Mouse (Mus musculus): ENCODE results near the gene Slx1b.
"Not testable (repeated sequence)": the region's sequence is repeated elsewhere in the genome, so short reads cannot be mapped to it uniquely, and the experiment has no call there.

Gene Slx1b

DNA sequence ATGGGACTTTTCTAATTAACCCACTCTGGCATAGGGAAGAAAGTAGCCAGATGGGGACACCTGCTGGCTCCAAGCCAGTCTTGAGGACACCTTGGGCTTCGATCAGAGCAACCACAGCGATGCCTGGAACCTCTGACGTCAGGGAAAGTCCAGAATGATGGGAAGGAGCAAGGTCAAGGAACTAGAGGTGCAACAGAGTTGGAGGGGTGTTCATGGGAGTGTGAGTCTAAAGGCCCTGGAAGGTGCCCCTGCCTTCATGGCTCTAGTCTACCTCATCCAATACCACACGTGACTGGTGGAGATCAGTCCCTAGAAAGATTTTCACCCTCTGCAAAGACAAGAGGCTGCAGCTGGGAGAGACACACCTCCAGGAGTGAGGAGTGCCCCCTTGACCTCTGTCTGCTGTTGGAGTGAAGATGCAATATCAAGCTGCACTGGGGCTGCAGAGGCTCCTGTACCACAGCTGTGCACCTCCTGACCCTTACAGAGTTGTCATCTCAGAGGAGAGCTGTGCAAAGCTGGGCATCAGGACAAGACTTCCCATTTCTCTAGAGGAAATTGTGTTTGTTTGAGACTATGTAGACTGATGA, 18.9 kb downstream of the Slx1b start:
- DNase-seq (ENCODE audit: low read depth) = no peak

- no peak for DNase-seq (ENCODE audit: low read depth)
These were observed 19.4 kb downstream of the Slx1b start, which contains the start of gene Sult1a1 for GRCm38 (mm10) chr7:126676207-126676606. Gene Sult1a1, minus strand, starts transcription at chr7:126676432.

GRCm38 (mm10) chr7:126675104-126675503, 20.5 kb downstream of the Slx1b start:
- DNase-seq (ENCODE audit: low read depth) = no peak

- DNase-seq (ENCODE audit: low read depth) = no peak
These were observed 23.5 kb downstream of the Slx1b start for GRCm38 (mm10) chr7:126672111-126672510.

DNA sequence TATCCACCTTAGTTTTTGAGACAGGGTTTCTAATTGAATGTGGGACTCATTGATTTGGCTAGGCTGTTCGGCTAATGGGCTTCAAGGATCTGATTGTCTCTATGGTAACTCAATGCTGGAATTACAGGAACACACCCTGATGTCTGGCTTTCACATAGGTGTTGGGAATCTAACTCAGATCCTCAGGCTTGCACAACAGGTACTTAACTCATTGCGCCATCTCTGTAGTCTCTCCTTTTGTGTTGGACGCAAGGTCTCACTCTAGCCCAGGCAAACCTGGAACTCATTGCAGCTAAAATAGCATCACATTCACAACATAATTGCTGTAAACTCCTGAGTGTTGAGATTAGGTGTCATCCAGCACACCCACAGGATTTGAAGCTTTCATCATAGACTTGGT, 25.4 kb downstream of the Slx1b start:
- DNase-seq (ENCODE audit: low read depth) = no peak

- DNase-seq (ENCODE audit: low read depth) = no peak
These were observed 27.1 kb downstream of the Slx1b start for GRCm38 (mm10) chr7:126668452-126668851.

GRCm38 (mm10) chr7:126667495-126668090, 28.0 kb downstream of the Slx1b start:
- no peak for DNase-seq (ENCODE audit: low read depth)

DNA sequence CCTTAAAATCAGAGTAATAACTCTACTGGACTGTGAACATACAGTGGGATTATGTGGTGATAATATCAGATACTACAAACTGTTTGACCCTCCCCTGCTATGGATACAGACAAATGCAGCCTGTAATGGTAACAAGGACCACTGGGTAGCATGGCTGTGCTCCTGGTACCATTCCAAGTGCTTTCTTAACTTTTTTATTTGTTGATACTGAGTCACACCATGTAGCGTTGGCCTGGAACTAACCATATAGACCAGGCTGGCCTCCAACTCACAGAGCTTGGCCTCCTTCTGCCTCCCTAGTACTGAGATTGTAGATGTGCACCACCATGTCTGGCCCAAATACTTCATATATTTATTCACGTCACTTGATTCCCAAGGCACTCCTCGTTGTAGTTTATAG, 30.3 kb downstream of the Slx1b start:
- DNase-seq (ENCODE audit: low read depth) = no peak

DNA sequence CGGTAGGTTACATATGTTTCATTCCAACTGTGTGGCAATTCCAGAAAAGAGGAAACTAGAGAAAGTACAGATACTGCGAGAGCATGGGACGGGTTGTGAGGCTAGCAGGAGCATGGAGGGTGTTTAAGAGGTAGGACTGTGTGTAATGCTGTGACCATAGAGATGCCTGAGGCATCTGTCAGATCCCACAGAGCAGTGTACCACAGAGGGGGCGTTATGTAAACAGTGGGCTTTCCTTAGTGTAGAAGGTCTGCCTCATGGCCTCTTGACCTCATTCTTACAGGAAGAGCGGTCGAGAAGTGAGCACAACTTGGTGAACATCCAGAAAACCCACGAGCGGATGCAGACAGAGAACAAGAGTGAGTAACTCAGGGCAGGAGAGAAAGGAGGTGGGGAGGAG, 31.9 kb downstream of the Slx1b start:
- DNase-seq (ENCODE audit: low read depth) = no peak

DNA sequence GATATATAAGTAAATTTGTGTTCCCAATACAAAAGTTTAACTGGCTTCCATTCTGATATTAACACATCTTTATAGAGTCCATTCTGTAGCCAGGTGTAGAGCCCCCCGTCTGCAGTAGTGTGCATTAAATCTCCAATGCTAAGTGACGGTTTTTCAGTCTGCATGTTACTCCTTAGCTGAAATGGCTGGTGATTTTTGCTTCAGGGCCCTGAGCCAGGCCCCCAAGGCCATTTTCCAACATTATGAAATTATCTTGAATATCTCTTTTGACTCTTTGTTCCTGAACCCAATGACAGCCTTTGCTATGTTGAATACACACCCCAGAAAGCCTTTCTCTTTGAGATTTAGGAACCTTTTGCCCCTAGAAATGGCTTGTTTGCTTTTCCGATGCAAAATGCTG, 35.8 kb downstream of the Slx1b start:
- no peak for DNase-seq (ENCODE audit: low read depth)

DNA sequence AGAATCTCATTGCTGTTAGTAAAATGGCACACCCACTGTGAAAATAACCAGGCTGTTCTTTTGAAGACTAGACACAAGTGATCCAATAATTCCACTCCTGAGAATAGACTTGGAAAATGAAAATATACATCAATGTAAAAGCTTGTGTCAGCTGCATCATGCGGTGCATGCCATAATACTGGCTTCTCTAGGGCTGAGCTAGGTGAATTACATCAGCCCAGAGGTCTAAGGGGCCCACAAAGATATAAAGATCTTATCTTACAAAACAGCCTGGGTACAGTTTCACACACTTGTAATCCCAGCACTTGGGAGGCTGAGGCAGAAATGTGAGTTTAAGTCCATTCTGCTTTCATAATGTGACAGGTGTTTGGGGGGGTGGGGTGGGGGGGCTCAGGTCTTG, 38.1 kb downstream of the Slx1b start:
- DNase-seq (ENCODE audit: low read depth) = no peak

DNA sequence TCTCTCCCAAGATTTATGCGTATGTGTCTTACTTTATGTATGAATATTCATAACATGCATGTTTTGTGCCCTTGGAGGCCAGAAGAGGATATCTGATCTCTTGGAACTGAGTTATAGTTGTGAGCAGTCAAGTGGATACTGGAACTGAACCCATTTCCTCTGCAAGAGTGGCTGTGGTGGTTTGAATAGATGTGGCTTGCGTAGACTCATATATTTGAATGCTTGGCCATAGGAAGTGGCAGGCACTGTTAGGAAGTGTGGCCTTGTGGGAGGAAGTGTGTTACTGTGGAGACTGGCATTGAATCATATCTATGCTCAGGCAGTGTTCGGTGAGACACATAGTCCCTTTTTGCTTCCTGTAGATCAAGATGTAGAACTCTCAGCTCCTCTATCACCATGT, 39.9 kb downstream of the Slx1b start:
- DNase-seq (ENCODE audit: low read depth) = no peak

DNA sequence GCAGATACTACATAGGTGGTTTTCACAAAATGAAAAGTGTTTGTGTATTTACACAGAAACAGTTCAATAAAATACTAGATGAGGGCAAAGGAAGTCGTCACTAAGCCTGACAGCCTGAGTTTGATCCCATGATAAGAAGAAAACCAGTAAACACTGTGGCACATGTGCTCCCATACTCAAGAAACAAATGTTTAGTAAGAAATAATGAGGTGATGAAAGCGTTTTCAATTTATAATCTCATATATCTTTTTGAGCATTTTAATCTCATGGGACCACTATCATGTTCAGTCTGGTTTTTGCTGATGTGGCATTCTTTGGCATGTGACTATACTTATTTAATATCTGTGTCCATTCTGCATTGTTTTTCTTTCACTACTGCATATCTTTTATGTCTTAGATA, 41.6 kb downstream of the Slx1b start:
- no peak for DNase-seq (ENCODE audit: low read depth)

DNA sequence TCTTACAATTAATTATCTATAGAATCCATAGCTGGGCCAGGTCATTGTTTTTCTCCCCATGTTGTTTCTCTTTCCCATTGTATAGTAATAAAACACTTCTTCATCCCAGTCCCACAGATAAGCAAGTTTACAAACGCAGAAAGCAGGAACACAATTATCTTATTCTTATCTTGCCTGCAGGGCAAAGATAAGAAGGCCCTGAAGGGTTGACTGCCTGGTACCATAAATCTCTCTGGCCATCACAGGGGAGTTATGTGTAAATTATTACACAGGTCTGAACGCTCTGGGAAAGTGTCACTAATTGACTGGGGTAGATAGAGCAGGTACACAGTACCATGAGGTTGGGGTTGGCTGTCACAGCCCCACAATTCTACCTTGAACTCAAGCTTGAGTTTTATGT, 44.7 kb downstream of the Slx1b start:
- DNase-seq (ENCODE audit: low read depth) = no peak

- DNase-seq (ENCODE audit: low read depth) = peak; percentile 78
These were observed 46.1 kb downstream of the Slx1b start, which contains the start of gene Sgf29 for GRCm38 (mm10) chr7:126649231-126650051. Gene Sgf29, plus strand, starts transcription at chr7:126649309.

DNA sequence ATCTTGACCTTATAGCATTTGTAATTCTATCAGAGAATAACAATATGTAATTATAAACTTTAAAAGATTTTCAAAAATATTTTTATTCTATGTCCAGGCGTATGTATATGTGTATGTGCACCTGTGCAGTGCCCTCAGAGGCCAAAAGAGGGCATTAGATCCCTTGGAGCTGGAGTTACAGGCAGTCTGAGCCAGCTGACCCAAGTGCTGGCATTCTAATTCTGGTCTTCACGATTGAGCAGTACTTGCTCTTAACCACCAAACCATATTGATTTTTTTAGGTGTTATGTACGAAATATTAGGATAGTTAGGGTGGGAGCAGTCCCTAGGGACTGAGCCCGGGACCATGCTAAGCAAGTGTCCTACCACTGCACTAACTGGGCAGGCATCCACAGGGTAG, 47.1 kb downstream of the Slx1b start:
- DNase-seq (ENCODE audit: low read depth) = no peak

GRCm38 (mm10) chr7:126645708-126646107, 49.9 kb downstream of the Slx1b start:
- no peak for DNase-seq (ENCODE audit: low read depth)

- DNase-seq (ENCODE audit: low read depth) = no peak
These were observed 50.7 kb downstream of the Slx1b start for GRCm38 (mm10) chr7:126644914-126645313.

GRCm38 (mm10) chr7:126644345-126644744, 51.2 kb downstream of the Slx1b start:
- no peak for DNase-seq (ENCODE audit: low read depth)

GRCm38 (mm10) chr7:126643244-126643617, 52.4 kb downstream of the Slx1b start:
- DNase-seq (ENCODE audit: low read depth) = not testable (repeated sequence)

DNA sequence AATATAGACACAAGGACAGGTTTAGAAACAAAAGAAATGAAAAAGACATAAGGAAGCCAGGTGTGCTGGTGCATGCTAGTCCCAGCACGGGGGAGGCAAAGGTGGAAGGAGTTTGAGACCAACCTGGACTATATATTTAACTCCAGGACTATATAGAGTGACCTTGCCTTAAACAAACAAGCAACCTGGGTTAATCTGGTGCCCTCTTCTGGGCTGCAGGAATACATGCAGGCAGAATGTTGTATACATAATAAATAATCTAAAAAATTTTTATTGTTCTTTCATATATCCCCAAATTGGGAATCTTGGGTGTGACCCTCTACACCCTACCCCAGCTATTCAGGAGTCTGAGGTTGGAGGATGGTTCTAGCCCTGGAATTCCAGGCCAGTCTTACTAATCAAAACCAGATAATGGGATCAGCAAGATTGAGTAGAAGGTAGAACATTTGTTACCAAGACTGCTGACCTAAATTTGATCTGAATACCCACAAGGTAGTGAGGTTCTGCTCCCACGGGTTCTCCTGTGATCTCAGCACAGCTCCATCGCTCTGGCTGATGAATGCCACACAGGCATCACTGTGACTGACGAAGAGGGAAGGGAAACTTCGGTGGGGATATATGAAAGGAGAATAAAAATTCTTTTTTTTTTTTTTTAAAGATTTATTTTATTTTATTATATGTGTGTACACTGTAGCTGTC, 52.9 kb downstream of the Slx1b start:
- DNase-seq (ENCODE audit: low read depth) = no peak
